Mouse (Mus musculus) heart, postnatal 0 days (tissue): ENCODE data around the gene Dnah9.

Source experiments
- CTCF ChIP-seq: IDR thresholded peaks from 2 replicates; pipeline ENCODE4 v1.5.1; 2016; ENCODE audit warnings: antibody characterized with exemption, control low read depth, low read depth
- EP300 ChIP-seq: IDR thresholded peaks from 2 replicates; pipeline ENCODE4 v1.6.1; 2016; ENCODE audit warnings: antibody characterized with exemption, low read depth

DNA sequence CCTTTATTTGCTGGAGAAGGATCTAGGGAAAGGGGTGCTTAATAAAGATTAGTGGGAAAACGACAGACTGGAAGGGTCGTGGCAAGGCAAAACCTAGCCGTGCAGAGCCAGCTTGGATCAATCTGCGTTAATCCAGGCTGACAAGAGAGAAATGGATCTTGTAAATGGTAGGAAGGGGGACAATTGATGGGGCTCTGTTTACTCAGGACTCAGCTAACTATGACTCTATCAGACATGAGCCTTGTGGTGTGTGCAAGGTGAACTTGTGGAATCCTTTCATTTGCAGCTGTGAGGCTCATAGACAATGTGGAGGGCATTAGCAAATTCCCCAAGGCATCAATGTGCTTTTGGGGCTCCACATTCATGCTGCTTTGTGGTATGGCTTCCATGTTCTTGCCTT lies 306.9 kb downstream of the Dnah9 start:
- TF ChIP-seq CTCF (no peak), EP300 (no peak)
